Mouse (Mus musculus) inflammation-experienced regulatory T-cells, adult 6 months (primary cell): ENCODE data around the gene Slc9a2. TPM values are rescaled to one million over a fixed set of nuclear protein-coding genes. Genes with fewer than 3 reads are reported as not detected.
A peak's percentile ranks its signal among the peaks of the same experiment; 100 is the strongest.

Experiments used
- ATAC-seq: one replicate; pipeline ENCODE4 v1.8.0; 2017
- polyA plus RNA-seq, 3 experiments: library from polyadenylated mRNA; unstranded; fragments of 100-300 nt; shearing (Covaris generic); gene quantifications; one replicate each; pipeline ENCODE4 v1.2.1; 2017

Gene Slc9a2
- polyA plus RNA-seq, 3 experiments from 2014 or later = not detected

GRCm38 (mm10) chr1:40789666-40790233 lies 109.4 kb downstream of the Slc9a2 start:
- ATAC-seq = no peak

- peak; percentile 93 for ATAC-seq
These were observed 110.2 kb downstream of the Slc9a2 start, which contains the start of gene Mfsd9 for GRCm38 (mm10) chr1:40790324-40791141. Gene Mfsd9, minus strand, starts transcription at chr1:40790687.

GRCm38 (mm10) chr1:40795508-40795907 lies 115.1 kb downstream of the Slc9a2 start:
- ATAC-seq = no peak

- ATAC-seq = peak; percentile 84
These were observed 117.0 kb downstream of the Slc9a2 start for GRCm38 (mm10) chr1:40797348-40797747.

- no peak for ATAC-seq
These were observed 118.7 kb downstream of the Slc9a2 start for GRCm38 (mm10) chr1:40799121-40799520.

- no peak for ATAC-seq
These were observed 120.5 kb downstream of the Slc9a2 start for GRCm38 (mm10) chr1:40800908-40801307.

GRCm38 (mm10) chr1:40802759-40803158 lies 122.4 kb downstream of the Slc9a2 start:
- peak; percentile 50 for ATAC-seq

- no peak for ATAC-seq
These were observed 123.7 kb downstream of the Slc9a2 start for GRCm38 (mm10) chr1:40804118-40804517.

GRCm38 (mm10) chr1:40805351-40805750 lies 125.0 kb downstream of the Slc9a2 start, which contains the start of gene Tmem182:
Gene Tmem182, plus strand, starts transcription at chr1:40805601.
- no peak for ATAC-seq

GRCm38 (mm10) chr1:40805891-40806290 lies 125.5 kb downstream of the Slc9a2 start:
- no peak for ATAC-seq

- ATAC-seq = no peak
These were observed 128.3 kb downstream of the Slc9a2 start for GRCm38 (mm10) chr1:40808643-40809042.

GRCm38 (mm10) chr1:40815071-40815845 lies 134.9 kb downstream of the Slc9a2 start:
- ATAC-seq = no peak

Other genes starting within 250 kb of the Slc9a2 start
- 100 to 1,000 TPM in 1 of 3 experiments, 10 to 100 TPM in 2; 81.5 to 155 (median 82.1) TPM for gene Il18r1, start 215.0 kb upstream of the Slc9a2 start, polyA plus RNA-seq
- gene Il18rap, start 165.2 kb upstream of the Slc9a2 start, polyA plus RNA-seq = 10 to 100 TPM; 12.6 to 82.7 (median 18.2) TPM
- gene Slc9a4, start 100.5 kb upstream of the Slc9a2 start, polyA plus RNA-seq = not detected
- 1 to 10 TPM in 1 of 3 experiments, under 1 TPM in 2; 0.78 to 1.4 (median 0.83) TPM for gene Mfsd9, start 110.1 kb downstream of the Slc9a2 start, polyA plus RNA-seq
- gene Tmem182, start 125.0 kb downstream of the Slc9a2 start, polyA plus RNA-seq = not detected